Mouse (Mus musculus) forebrain, embryonic 13.5 days (tissue): ENCODE measurements around the gene Slc7a7. TPM values are rescaled to one million over a fixed set of nuclear protein-coding genes. Genes with fewer than 3 reads are reported as not detected.

Experiments used
- ATAC-seq: fragments of 200-750 bp; cut with Nextera tagmentation; 2 replicates; pipeline ENCODE4 v1.8.0; 2017
- H3K27ac ChIP-seq: fragments of 300-500 bp; sonication (generic); 2 replicates; pipeline ENCODE4 v1.5.1; 2015; ENCODE audit warnings: inconsistent platforms, mild to moderate bottlenecking, moderate library complexity
- H3K27me3 ChIP-seq: fragments of 300-500 bp; sonication (generic); 2 replicates; pipeline ENCODE4 v1.6.1; 2015; ENCODE audit warnings: mild to moderate bottlenecking, inconsistent platforms
- H3K36me3 ChIP-seq: fragments of 300-500 bp; sonication (generic); 2 replicates; pipeline ENCODE4 v1.6.1; 2015; ENCODE audit warnings: mild to moderate bottlenecking, inconsistent platforms; ENCODE audit not compliant: poor library complexity, severe bottlenecking
- H3K4me1 ChIP-seq: fragments of 300-500 bp; sonication (generic); 2 replicates; pipeline ENCODE4 v1.6.1; 2015; ENCODE audit warnings: inconsistent platforms
- H3K4me2 ChIP-seq: fragments of 300-500 bp; sonication (generic); 2 replicates; pipeline ENCODE4 v1.6.1; 2015; ENCODE audit warnings: inconsistent platforms, mild to moderate bottlenecking, moderate library complexity
- H3K4me3 ChIP-seq: fragments of 300-500 bp; sonication (generic); 2 replicates; pipeline ENCODE4 v1.5.1; 2015; ENCODE audit warnings: mild to moderate bottlenecking, inconsistent platforms
- H3K9ac ChIP-seq: fragments of 300-500 bp; sonication (generic); 2 replicates; pipeline ENCODE4 v1.6.1; 2015; ENCODE audit warnings: mild to moderate bottlenecking, inconsistent platforms
- H3K9me3 ChIP-seq: fragments of 300-500 bp; sonication (generic); replicated peaks from 2 replicates; pipeline ENCODE4 v1.6.1; 2016; ENCODE audit warnings: inconsistent platforms
- WGBS: fragments of 180-500 bp; shearing (Covaris S2); methylation state at CpG from one replicate; pipeline ENCODE4 v1.1.7; 2015; 5-methylcytosine and 5-hydroxymethylcytosine counted together
- polyA plus RNA-seq: library from polyadenylated mRNA; unstranded; fragments of >200 nt; fragmentation: Nextera tagmentation; extraction: Ambion mirVana; gene quantifications from 2 replicates; pipeline ENCODE4 v1.2.1, GENCODE M21; 2015

Slc7a7 gene
- polyA plus RNA-seq, 1 experiment from 2014 or later, result 5.6 TPM

DNA sequence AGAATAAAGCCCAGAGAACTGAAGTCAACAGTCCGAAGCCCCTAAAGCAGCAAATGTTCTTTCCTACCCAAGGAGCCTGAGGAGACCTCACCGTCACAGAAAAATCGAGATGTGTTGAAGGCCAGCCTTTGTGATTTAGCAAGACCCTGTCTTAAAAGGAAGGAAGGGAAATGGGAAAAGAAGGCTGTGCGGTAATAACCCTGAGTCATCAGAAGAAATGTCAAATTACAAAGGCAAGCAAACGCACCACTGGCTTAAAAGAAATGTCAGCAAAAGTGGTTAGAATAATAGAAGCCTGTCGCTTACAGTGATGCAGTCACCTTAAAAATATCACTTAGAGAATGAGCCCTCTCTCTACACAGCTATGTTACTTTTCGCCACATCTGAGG is 19.1 kb downstream of the Slc7a7 start:
- H3K27ac ChIP-seq, result no peak overlapping the region
- no peaks in the 10 kb centered on the region for H3K36me3 ChIP-seq
- no peaks in the 10 kb centered on the region for H3K9me3 ChIP-seq
- H3K4me3 ChIP-seq, result no peak overlapping the region
- no peaks in the 10 kb centered on the region for H3K27me3 ChIP-seq
- H3K9ac ChIP-seq, result no peak overlapping the region
- H3K4me2 ChIP-seq, result no peak overlapping the region
- no peak for ATAC-seq
- WGBS, result 77% methylated on average over 7 of the region's 7 CpGs
- H3K4me1 ChIP-seq, result no peaks in the 10 kb centered on the region

- H3K9ac ChIP-seq, result no peak overlapping the region
- no peak overlapping the region for H3K4me2 ChIP-seq
- WGBS, result 80% methylated on average over 7 of the region's 7 CpGs
- no peaks in the 10 kb centered on the region for H3K4me1 ChIP-seq
- no peak for ATAC-seq
- no peaks in the 10 kb centered on the region for H3K36me3 ChIP-seq
- no peaks in the 10 kb centered on the region for H3K9me3 ChIP-seq
- no peaks in the 10 kb centered on the region for H3K27me3 ChIP-seq
- H3K4me3 ChIP-seq, result no peak overlapping the region
- no peak overlapping the region for H3K27ac ChIP-seq
Measured at GRCm38 (mm10) chr14:54397872-54398527, 19.6 kb downstream of the Slc7a7 start.

DNA sequence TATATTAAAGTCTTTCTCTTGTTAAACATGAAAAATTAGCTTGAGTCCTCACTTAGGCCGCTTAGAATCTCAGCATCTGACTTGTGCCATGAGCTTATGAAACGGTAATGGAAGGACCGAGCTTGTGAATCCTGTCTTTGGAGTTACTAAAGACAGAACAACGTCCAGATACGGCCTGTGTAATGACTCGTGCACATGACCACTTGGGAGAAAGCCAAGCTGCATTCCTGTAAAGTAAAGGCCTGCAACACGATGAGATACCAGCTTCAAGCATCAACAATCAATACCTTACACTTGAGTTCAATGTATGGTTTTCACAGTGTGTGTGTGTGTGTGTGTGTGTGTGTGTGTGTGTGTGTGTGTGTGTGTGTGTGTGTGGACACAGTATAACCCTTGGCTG is 20.9 kb downstream of the Slc7a7 start:
- Histone ChIP-seq H3K4me3 (no peak overlapping the region), H3K27me3 (no peaks in the 10 kb centered on the region), H3K9ac (no peak overlapping the region), H3K27ac (no peak overlapping the region), H3K36me3 (no peaks in the 10 kb centered on the region), H3K4me2 (no peak overlapping the region), H3K9me3 (no peaks in the 10 kb centered on the region), H3K4me1 (no peaks in the 10 kb centered on the region)
- 88% methylated on average over 7 of the region's 7 CpGs for WGBS
- no peak for ATAC-seq

DNA sequence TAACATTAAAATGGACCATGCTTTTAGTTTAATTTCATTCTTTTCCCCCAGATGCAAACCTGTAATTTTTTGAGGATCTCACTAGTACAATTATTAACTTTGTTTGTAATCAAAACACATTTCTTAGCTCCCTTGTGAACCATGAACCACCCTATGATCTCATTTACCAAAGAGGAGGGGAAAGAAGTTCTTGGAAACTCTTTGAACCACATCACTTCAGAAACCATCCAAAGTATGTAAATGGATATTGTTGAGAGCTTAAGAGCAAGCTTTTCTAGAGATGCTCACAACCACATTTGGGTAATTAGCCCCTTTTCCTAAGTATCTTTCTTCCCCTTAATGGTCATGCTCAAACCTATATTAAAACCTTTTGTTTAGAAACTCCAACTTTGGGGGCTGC is 23.3 kb downstream of the Slc7a7 start:
- no peaks in the 10 kb centered on the region for H3K9me3 ChIP-seq

DNA sequence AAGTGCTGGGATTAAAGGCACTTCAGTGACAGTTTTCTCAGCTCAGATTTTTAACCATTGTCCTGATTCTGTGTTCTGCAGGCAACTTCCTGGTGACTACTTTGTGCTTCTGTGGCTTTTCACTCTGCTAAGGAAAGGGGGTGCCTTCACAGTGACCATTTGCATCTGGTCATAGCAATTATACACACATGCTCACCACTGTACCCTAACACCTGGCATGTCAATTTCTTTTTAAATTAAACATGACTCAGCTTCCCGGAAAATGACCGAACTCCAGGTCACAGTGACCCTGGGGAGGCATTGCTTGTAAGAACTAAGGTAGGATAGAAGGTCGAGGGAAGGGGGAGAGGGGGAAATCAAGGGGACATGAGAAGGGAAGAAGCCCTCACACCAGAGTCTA is 23.8 kb downstream of the Slc7a7 start:
- H3K9ac ChIP-seq, result no peak overlapping the region
- ATAC-seq, result no peak
- no peaks in the 10 kb centered on the region for H3K27me3 ChIP-seq
- H3K36me3 ChIP-seq, result no peaks in the 10 kb centered on the region
- no peaks in the 10 kb centered on the region for H3K4me1 ChIP-seq
- no peak overlapping the region for H3K4me3 ChIP-seq
- no peaks in the 10 kb centered on the region for H3K9me3 ChIP-seq
- H3K27ac ChIP-seq, result no peak overlapping the region
- no peak overlapping the region for H3K4me2 ChIP-seq
- 85% methylated on average over 3 of the region's 3 CpGs for WGBS

More for the DNA sequence above, 23.3 kb downstream of the Slc7a7 start:
- no peaks in the 10 kb centered on the region for H3K36me3 ChIP-seq
- H3K4me2 ChIP-seq, result no peak overlapping the region
- no peak overlapping the region for H3K9ac ChIP-seq
- no peaks in the 10 kb centered on the region for H3K27me3 ChIP-seq
- H3K27ac ChIP-seq, result no peak overlapping the region
- no peaks in the 10 kb centered on the region for H3K4me1 ChIP-seq
- H3K4me3 ChIP-seq, result no peak overlapping the region
- ATAC-seq, result no peak

DNA sequence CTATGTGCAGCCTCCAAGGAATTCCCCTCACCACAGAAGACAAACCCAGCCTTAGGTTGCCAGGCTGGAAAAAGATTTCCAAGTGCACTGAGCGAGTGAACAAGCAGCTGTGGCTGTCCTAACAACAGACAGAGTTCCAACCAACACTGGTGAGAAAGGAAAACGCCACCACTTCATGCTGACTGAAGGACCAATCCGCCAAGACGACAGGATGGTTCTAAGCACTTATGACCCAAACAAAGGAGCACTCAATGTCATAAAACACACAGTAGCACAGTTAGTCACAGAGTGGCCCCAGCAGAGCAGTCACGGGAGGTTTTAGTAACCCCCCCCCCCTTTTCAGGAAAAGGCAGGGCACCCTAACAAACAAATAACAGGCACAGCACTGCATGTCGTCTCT is 26.7 kb downstream of the Slc7a7 start:
- H3K36me3 ChIP-seq, result no peaks in the 10 kb centered on the region
- 69% methylated on average over 6 of the region's 6 CpGs for WGBS
- H3K27me3 ChIP-seq, result no peaks in the 10 kb centered on the region
- no peak overlapping the region for H3K27ac ChIP-seq
- no peaks in the 10 kb centered on the region for H3K9me3 ChIP-seq
- no peaks in the 10 kb centered on the region for H3K4me1 ChIP-seq
- no peak overlapping the region for H3K4me2 ChIP-seq
- no peak overlapping the region for H3K4me3 ChIP-seq
- no peak overlapping the region for H3K9ac ChIP-seq
- ATAC-seq, result no peak

GRCm38 (mm10) chr14:54387546-54387945 is 30.0 kb downstream of the Slc7a7 start:
- ATAC-seq, result no peak
- Histone ChIP-seq H3K9ac (no peak overlapping the region), H3K9me3 (no peaks in the 10 kb centered on the region), H3K4me3 (no peak overlapping the region), H3K27me3 (no peaks in the 10 kb centered on the region), H3K4me1 (no peaks in the 10 kb centered on the region), H3K4me2 (no peak overlapping the region), H3K36me3 (no peaks in the 10 kb centered on the region), H3K27ac (no peak overlapping the region)
- WGBS, result 84% methylated on average over 6 of the region's 6 CpGs

GRCm38 (mm10) chr14:54385968-54386618 is 31.5 kb downstream of the Slc7a7 start:
- 90% methylated on average over 7 of the region's 7 CpGs for WGBS
- no peak overlapping the region for H3K4me3 ChIP-seq
- no peak overlapping the region for H3K9ac ChIP-seq
- no peak for ATAC-seq
- H3K27ac ChIP-seq, result no peak overlapping the region
- H3K9me3 ChIP-seq, result no peaks in the 10 kb centered on the region
- H3K27me3 ChIP-seq, result no peaks in the 10 kb centered on the region
- no peaks in the 10 kb centered on the region for H3K4me1 ChIP-seq
- no peak overlapping the region for H3K4me2 ChIP-seq
- no peaks in the 10 kb centered on the region for H3K36me3 ChIP-seq

DNA sequence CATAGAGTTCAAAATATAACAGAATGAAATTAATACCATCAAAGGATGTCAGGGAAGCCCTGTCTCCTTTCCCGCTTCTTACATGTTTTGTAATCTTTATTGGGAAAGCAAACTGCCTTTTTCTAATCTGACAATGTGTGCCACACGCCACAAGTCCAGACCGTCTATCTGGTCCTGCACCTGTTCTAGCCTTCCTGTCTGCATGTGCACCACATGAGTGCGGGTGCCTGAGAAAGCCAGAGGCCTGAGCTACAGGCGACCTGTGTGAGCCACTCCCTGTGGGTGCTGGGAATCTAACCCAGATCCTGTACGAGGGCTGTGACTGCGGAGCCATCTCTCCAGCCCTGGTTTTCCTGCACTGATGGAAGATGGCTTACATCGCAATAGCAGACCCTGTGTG is 33.2 kb downstream of the Slc7a7 start:
- H3K27ac ChIP-seq, result no peak overlapping the region
- H3K9me3 ChIP-seq, result no peaks in the 10 kb centered on the region
- no peaks in the 10 kb centered on the region for H3K4me1 ChIP-seq
- 92% methylated on average over 8 of the region's 8 CpGs for WGBS
- no peaks in the 10 kb centered on the region for H3K27me3 ChIP-seq
- no peaks in the 10 kb centered on the region for H3K36me3 ChIP-seq
- H3K4me3 ChIP-seq, result no peak overlapping the region
- H3K4me2 ChIP-seq, result no peak overlapping the region
- no peak for ATAC-seq
- H3K9ac ChIP-seq, result no peak overlapping the region

GRCm38 (mm10) chr14:54383355-54383771 is 34.2 kb downstream of the Slc7a7 start:
- H3K4me2 ChIP-seq, result no peak overlapping the region
- WGBS, result 58% methylated on average over 4 of the region's 4 CpGs
- H3K9ac ChIP-seq, result no peak overlapping the region
- H3K4me1 ChIP-seq, result no peaks in the 10 kb centered on the region
- H3K36me3 ChIP-seq, result no peaks in the 10 kb centered on the region
- no peak overlapping the region for H3K27ac ChIP-seq
- H3K4me3 ChIP-seq, result no peak overlapping the region
- no peak for ATAC-seq
- H3K27me3 ChIP-seq, result no peaks in the 10 kb centered on the region
- no peaks in the 10 kb centered on the region for H3K9me3 ChIP-seq

GRCm38 (mm10) chr14:54382641-54383040 is 34.9 kb downstream of the Slc7a7 start:
- Histone ChIP-seq H3K27me3 (no peaks in the 10 kb centered on the region), H3K9me3 (no peaks in the 10 kb centered on the region), H3K36me3 (no peaks in the 10 kb centered on the region), H3K4me1 (no peaks in the 10 kb centered on the region), H3K9ac (no peak overlapping the region), H3K4me2 (no peak overlapping the region), H3K4me3 (no peak overlapping the region), H3K27ac (no peak overlapping the region)
- no peak for ATAC-seq
- 53% methylated on average over 9 of the region's 9 CpGs for WGBS

GRCm38 (mm10) chr14:54381816-54382215 is 35.8 kb downstream of the Slc7a7 start:
- WGBS, result 87% methylated on average over 10 of the region's 10 CpGs
- Histone ChIP-seq H3K4me1 (no peaks in the 10 kb centered on the region), H3K9ac (no peak overlapping the region), H3K36me3 (no peaks in the 10 kb centered on the region), H3K4me2 (no peak overlapping the region), H3K4me3 (no peak overlapping the region), H3K27ac (no peak overlapping the region), H3K27me3 (no peaks in the 10 kb centered on the region), H3K9me3 (no peaks in the 10 kb centered on the region)
- no peak for ATAC-seq

DNA sequence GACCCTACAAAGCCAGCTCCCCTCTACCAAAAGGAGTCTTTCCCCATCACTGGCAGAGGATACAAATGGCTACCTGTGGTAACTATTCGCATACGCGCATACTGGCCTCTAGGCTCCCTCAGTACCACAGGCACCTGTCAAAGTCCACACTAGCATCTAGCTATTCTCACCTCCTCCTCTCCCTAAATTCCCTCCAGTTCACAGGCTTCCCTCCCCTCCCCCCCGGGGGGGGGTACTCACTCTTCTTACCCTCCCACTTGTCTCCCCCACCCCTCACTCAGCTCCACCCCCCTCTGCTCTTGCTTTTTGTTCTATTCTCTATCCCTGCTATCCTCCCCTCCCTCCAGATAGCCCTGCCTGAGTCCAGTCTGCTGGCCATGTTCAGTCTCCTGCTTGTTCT is 37.0 kb downstream of the Slc7a7 start:
- ATAC-seq, result no peak
- Histone ChIP-seq H3K4me2 (no peak overlapping the region), H3K9me3 (no peaks in the 10 kb centered on the region), H3K36me3 (no peaks in the 10 kb centered on the region), H3K27me3 (no peaks in the 10 kb centered on the region), H3K4me1 (no peaks in the 10 kb centered on the region), H3K9ac (no peak overlapping the region), H3K27ac (no peak overlapping the region), H3K4me3 (no peak overlapping the region)
- 72% methylated on average over 4 of the region's 4 CpGs for WGBS
